Mouse (Mus musculus) limb, embryonic 10.5 days (tissue): ENCODE measurements around the gene Mat1a. TPM values are rescaled to one million over a fixed set of nuclear protein-coding genes. Genes with fewer than 3 reads are reported as not detected.

ENCODE experiments used
- DNase-seq: peaks from one replicate; pipeline ENCODE4 v3.0.0-alpha.2; 2017; ENCODE audit warnings: low spot score
- H3K27ac ChIP-seq: fragments of 300-500 bp; sonication (generic); 2 replicates; pipeline ENCODE4 v1.5.1; 2016; ENCODE audit warnings: mild to moderate bottlenecking
- H3K27me3 ChIP-seq: fragments of 300-500 bp; sonication (generic); 2 replicates; pipeline ENCODE4 v1.6.1; 2016; ENCODE audit warnings: low read depth, mild to moderate bottlenecking; ENCODE audit not compliant: poor library complexity, severe bottlenecking
- H3K36me3 ChIP-seq: fragments of 300-500 bp; sonication (generic); 2 replicates; pipeline ENCODE4 v1.6.1; 2016; ENCODE audit warnings: mild to moderate bottlenecking, moderate library complexity
- H3K4me1 ChIP-seq: fragments of 300-500 bp; sonication (generic); 2 replicates; pipeline ENCODE4 v1.6.1; 2016
- H3K4me3 ChIP-seq: fragments of 300-500 bp; sonication (generic); 2 replicates; pipeline ENCODE4 v1.5.1; 2016; ENCODE audit warnings: mild to moderate bottlenecking, moderate library complexity
- H3K9me3 ChIP-seq: fragments of 300-500 bp; sonication (generic); replicated peaks from 2 replicates; pipeline ENCODE4 v1.6.1; 2016; ENCODE audit warnings: mild to moderate bottlenecking
- WGBS: fragments of 180-500 bp; shearing (Covaris S2); methylation state at CpG from one replicate; pipeline ENCODE4 v1.1.7; 2016; 5-methylcytosine and 5-hydroxymethylcytosine counted together
- polyA plus RNA-seq: library from polyadenylated mRNA; unstranded; fragments of >200 nt; fragmentation: Nextera tagmentation; extraction: Ambion mirVana; gene quantifications from 2 replicates; pipeline ENCODE4 v1.2.1, GENCODE M21; 2016

Mat1a gene
- polyA plus RNA-seq, 1 experiment from 2014 or later: not detected

GRCm38 (mm10) chr14:41100712-41101111 lies 4.1 kb upstream of the Mat1a start:
- Histone ChIP-seq H3K9me3 (no peaks in the 10 kb centered on the region), H3K4me3 (no peak overlapping the region), H3K27ac (no peak overlapping the region), H3K36me3 (no peaks in the 10 kb centered on the region), H3K4me1 (no peaks in the 10 kb centered on the region), H3K27me3 (no peaks in the 10 kb centered on the region)
- 91% methylated on average over 3 of the region's 3 CpGs for WGBS
- DNase-seq: no peak

- H3K36me3 ChIP-seq: no peaks in the 10 kb centered on the region
- no peaks in the 10 kb centered on the region for H3K27me3 ChIP-seq
- no peaks in the 10 kb centered on the region for H3K9me3 ChIP-seq
- H3K4me3 ChIP-seq: no peak overlapping the region
- 89% methylated on average over 5 of the region's 5 CpGs for WGBS
- no peak overlapping the region for H3K27ac ChIP-seq
- no peak for DNase-seq
- no peaks in the 10 kb centered on the region for H3K4me1 ChIP-seq
Observed at GRCm38 (mm10) chr14:41101242-41101641, 3.6 kb upstream of the Mat1a start.

GRCm38 (mm10) chr14:41102269-41102668 lies 2.6 kb upstream of the Mat1a start:
- 87% methylated on average over 2 of the region's 2 CpGs for WGBS
- H3K27ac ChIP-seq: no peak overlapping the region
- DNase-seq: no peak

GRCm38 (mm10) chr14:41111031-41111668 lies 6.3 kb downstream of the Mat1a start:
- H3K4me1 ChIP-seq: no peaks in the 10 kb centered on the region
- no peaks in the 10 kb centered on the region for H3K9me3 ChIP-seq
- 91% methylated on average over 7 of the region's 7 CpGs for WGBS
- H3K27ac ChIP-seq: no peak overlapping the region
- no peaks in the 10 kb centered on the region for H3K36me3 ChIP-seq
- DNase-seq: no peak
- no peaks in the 10 kb centered on the region for H3K27me3 ChIP-seq
- no peak overlapping the region for H3K4me3 ChIP-seq

More at GRCm38 (mm10) chr14:41102269-41102668, 2.6 kb upstream of the Mat1a start:
- no peaks in the 10 kb centered on the region for H3K9me3 ChIP-seq
- H3K27me3 ChIP-seq: no peaks in the 10 kb centered on the region
- no peaks in the 10 kb centered on the region for H3K36me3 ChIP-seq
- H3K4me1 ChIP-seq: no peaks in the 10 kb centered on the region
- no peak overlapping the region for H3K4me3 ChIP-seq

GRCm38 (mm10) chr14:41112944-41113343 lies 8.1 kb downstream of the Mat1a start:
- Histone ChIP-seq H3K4me3 (no peak overlapping the region), H3K27ac (no peak overlapping the region), H3K36me3 (no peaks in the 10 kb centered on the region), H3K9me3 (no peaks in the 10 kb centered on the region), H3K4me1 (no peaks in the 10 kb centered on the region), H3K27me3 (no peaks in the 10 kb centered on the region)
- WGBS: 82% methylated on average over 4 of the region's 4 CpGs
- DNase-seq: no peak

- Histone ChIP-seq H3K4me1 (no peaks in the 10 kb centered on the region), H3K9me3 (no peaks in the 10 kb centered on the region), H3K27me3 (no peaks in the 10 kb centered on the region), H3K4me3 (no peak overlapping the region), H3K36me3 (no peaks in the 10 kb centered on the region), H3K27ac (no peak overlapping the region)
- no peak for DNase-seq
- 86% methylated on average over 3 of the region's 3 CpGs for WGBS
Observed at GRCm38 (mm10) chr14:41116271-41116670, 11.4 kb downstream of the Mat1a start.

GRCm38 (mm10) chr14:41124683-41125082 lies 19.8 kb downstream of the Mat1a start:
- no peak overlapping the region for H3K27ac ChIP-seq
- no peaks in the 10 kb centered on the region for H3K36me3 ChIP-seq
- DNase-seq: no peak
- 93% methylated on average over 5 of the region's 5 CpGs for WGBS
- H3K4me1 ChIP-seq: no peaks in the 10 kb centered on the region
- H3K27me3 ChIP-seq: no peaks in the 10 kb centered on the region
- no peak overlapping the region for H3K4me3 ChIP-seq
- no peaks in the 10 kb centered on the region for H3K9me3 ChIP-seq

GRCm38 (mm10) chr14:41127997-41128396 lies 23.2 kb downstream of the Mat1a start:
- no peak overlapping the region for H3K27ac ChIP-seq
- no peaks in the 10 kb centered on the region for H3K27me3 ChIP-seq
- H3K4me1 ChIP-seq: no peaks in the 10 kb centered on the region
- peak; percentile 34 for DNase-seq
- no peak overlapping the region for H3K4me3 ChIP-seq
- no peaks in the 10 kb centered on the region for H3K9me3 ChIP-seq
- WGBS: 23% methylated on average over 4 of the region's 4 CpGs
- no peaks in the 10 kb centered on the region for H3K36me3 ChIP-seq

GRCm38 (mm10) chr14:41131540-41131939 lies 26.7 kb downstream of the Mat1a start, which contains the start of gene Sftpa1:
Gene Sftpa1 (plus strand): TSS chr14:41131782.
- H3K27ac ChIP-seq: no peak within 1 kb of the TSS
- H3K36me3 ChIP-seq: no peaks in the 10 kb centered on the region
- H3K9me3 ChIP-seq: no peaks in the 10 kb centered on the region
- DNase-seq: no peak
- WGBS: 89% methylated on average over 7 of the region's 7 CpGs
- no peak within 1 kb of the TSS for H3K4me3 ChIP-seq
- no peaks in the 10 kb centered on the region for H3K4me1 ChIP-seq
- H3K27me3 ChIP-seq: no peaks in the 10 kb centered on the region

GRCm38 (mm10) chr14:41137006-41137405 lies 32.2 kb downstream of the Mat1a start:
- Histone ChIP-seq H3K36me3 (no peaks in the 10 kb centered on the region), H3K27ac (no peak overlapping the region), H3K4me3 (no peak overlapping the region), H3K27me3 (no peaks in the 10 kb centered on the region), H3K9me3 (no peaks in the 10 kb centered on the region), H3K4me1 (no peaks in the 10 kb centered on the region)
- DNase-seq: no peak

- Histone ChIP-seq H3K27me3 (no peaks in the 10 kb centered on the region), H3K27ac (no peak overlapping the region), H3K4me1 (no peaks in the 10 kb centered on the region), H3K36me3 (no peaks in the 10 kb centered on the region), H3K4me3 (no peak overlapping the region), H3K9me3 (no peaks in the 10 kb centered on the region)
- whole genome bisulfite sequencing: 83% methylated on average over 1 of the region's 1 CpGs
- no peak for DNase-seq
Observed at GRCm38 (mm10) chr14:41140686-41141085, 35.9 kb downstream of the Mat1a start.

GRCm38 (mm10) chr14:41146035-41146434 lies 41.2 kb downstream of the Mat1a start:
- no peaks in the 10 kb centered on the region for H3K4me1 ChIP-seq
- no peaks in the 10 kb centered on the region for H3K9me3 ChIP-seq

GRCm38 (mm10) chr14:41146922-41147321 lies 42.1 kb downstream of the Mat1a start:
- Histone ChIP-seq H3K4me3 (no peak overlapping the region), H3K27ac (no peak overlapping the region), H3K27me3 (no peaks in the 10 kb centered on the region), H3K4me1 (no peaks in the 10 kb centered on the region), H3K36me3 (no peaks in the 10 kb centered on the region), H3K9me3 (no peaks in the 10 kb centered on the region)
- no peak for DNase-seq
- 90% methylated on average over 3 of the region's 3 CpGs for WGBS

More at GRCm38 (mm10) chr14:41146035-41146434, 41.2 kb downstream of the Mat1a start:
- no peak overlapping the region for H3K27ac ChIP-seq
- WGBS: 78% methylated on average over 6 of the region's 6 CpGs
- H3K4me3 ChIP-seq: no peak overlapping the region
- no peak for DNase-seq
- H3K36me3 ChIP-seq: no peaks in the 10 kb centered on the region
- no peaks in the 10 kb centered on the region for H3K27me3 ChIP-seq

- Histone ChIP-seq H3K4me1 (no peaks in the 10 kb centered on the region), H3K27me3 (no peaks in the 10 kb centered on the region), H3K4me3 (no peak overlapping the region), H3K9me3 (no peaks in the 10 kb centered on the region), H3K36me3 (no peaks in the 10 kb centered on the region), H3K27ac (no peak overlapping the region)
- no peak for DNase-seq
- 92% methylated on average over 2 of the region's 2 CpGs for WGBS
Observed at GRCm38 (mm10) chr14:41147356-41147755, 42.5 kb downstream of the Mat1a start.
